Mouse (Mus musculus): Measurements from ENCODE around the gene Iqch. TPM values are rescaled to one million over a fixed set of nuclear protein-coding genes. Genes with fewer than 3 reads are reported as not detected.

The Iqch gene
- polyA plus RNA-seq, 1 experiment from 2014 or later: 0.04 TPM

DNA sequence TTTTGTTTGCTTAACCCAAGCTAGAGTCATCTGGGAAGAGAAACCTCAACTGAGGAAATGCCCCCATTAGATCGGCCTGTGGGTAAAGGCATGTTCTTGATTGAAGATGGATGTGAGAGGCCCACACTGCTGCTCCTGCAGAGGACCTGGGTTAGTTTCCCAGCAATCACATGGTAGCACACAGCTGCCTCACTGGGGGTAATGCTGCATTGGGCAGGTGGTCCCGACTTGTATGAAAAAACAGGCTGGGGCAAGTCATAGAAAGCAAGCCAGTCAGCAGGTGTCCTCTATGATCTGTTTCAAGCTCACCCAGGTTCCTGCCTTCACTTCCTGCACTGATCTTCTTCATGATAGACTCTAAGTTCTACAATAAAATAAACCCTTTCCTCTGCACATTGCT, 98.4 kb downstream of the Iqch start:
- 81% methylated on average over 2 of the region's 2 CpGs for WGBS
- H3K4me1 ChIP-seq: no peaks in the 10 kb centered on the region
- no peak for ATAC-seq (replicated peaks)

DNA sequence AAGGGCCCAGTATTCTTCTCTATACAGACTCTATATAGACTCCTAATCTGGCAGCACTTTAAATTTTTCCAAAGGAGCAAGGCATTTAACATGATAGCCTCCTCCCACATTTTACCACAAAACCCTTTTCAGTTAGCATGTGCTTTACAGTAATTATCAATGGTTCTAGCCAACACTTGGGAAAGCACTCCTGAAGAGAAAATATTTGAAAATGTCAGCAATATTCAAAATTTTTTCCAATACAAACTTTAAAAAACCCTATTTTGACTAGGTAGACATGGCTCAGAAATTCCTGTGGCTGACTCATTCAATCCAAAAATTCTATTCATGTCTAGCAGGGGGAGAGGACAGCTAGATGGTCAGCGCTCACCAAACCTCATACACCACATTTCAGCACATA, 100.8 kb downstream of the Iqch start:
- 100% methylated on average over 1 of the region's 1 CpGs for WGBS
- Histone ChIP-seq H3K36me3 (replicated peaks) (no peaks in the 10 kb centered on the region), H3K27me3 (replicated peaks) (no peaks in the 10 kb centered on the region; the same call in 1 of the 2 replicates), H3K4me2 (no peak overlapping the region), H3K27ac (no peak overlapping the region), H3K9me3 (no peaks in the 10 kb centered on the region), H3K4me1 (no peaks in the 10 kb centered on the region), H3K9ac (no peak overlapping the region), H3K4me3 (no peak overlapping the region)
- no peak for ATAC-seq (replicated peaks)

More for the DNA sequence above, 98.4 kb downstream of the Iqch start:
- no peak overlapping the region for H3K4me3 ChIP-seq
- H3K9me3 ChIP-seq: no peaks in the 10 kb centered on the region
- H3K36me3 ChIP-seq (replicated peaks): no peaks in the 10 kb centered on the region
- no peak overlapping the region for H3K4me2 ChIP-seq
- no peak overlapping the region for H3K27ac ChIP-seq
- H3K9ac ChIP-seq: no peak overlapping the region
- H3K27me3 ChIP-seq (replicated peaks): no peaks in the 10 kb centered on the region; the same call in none of the 2 replicates

DNA sequence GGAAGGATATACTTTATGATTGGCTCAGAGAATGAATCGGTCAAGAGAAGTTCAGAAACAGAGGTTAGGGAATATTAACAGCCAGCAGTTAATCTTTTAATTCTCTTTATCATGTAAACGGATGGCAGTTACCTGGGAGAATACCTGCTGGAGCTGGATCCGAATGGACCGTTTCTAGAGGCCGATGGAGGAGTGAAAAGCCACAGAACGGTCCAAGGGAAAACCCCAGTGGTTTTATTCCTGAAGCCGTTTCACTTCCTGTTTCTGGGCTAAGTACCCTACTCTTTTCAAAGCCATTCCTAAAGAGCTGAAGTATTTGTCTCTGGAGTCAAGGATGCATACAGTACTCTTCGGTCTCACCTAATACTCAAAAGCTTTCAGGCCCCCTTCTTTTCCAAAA, 102.4 kb downstream of the Iqch start:
- no peaks in the 10 kb centered on the region for H3K36me3 ChIP-seq (replicated peaks)
- no peaks in the 10 kb centered on the region for H3K9me3 ChIP-seq
- 81% methylated on average over 8 of the region's 8 CpGs for WGBS
- no peaks in the 10 kb centered on the region for H3K4me1 ChIP-seq
- no peak overlapping the region for H3K27ac ChIP-seq
- H3K4me2 ChIP-seq: no peak overlapping the region
- H3K4me3 ChIP-seq: no peak overlapping the region
- ATAC-seq (replicated peaks): no peak
- H3K9ac ChIP-seq: no peak overlapping the region
- H3K27me3 ChIP-seq (replicated peaks): no peaks in the 10 kb centered on the region; the same call in 1 of the 2 replicates

DNA sequence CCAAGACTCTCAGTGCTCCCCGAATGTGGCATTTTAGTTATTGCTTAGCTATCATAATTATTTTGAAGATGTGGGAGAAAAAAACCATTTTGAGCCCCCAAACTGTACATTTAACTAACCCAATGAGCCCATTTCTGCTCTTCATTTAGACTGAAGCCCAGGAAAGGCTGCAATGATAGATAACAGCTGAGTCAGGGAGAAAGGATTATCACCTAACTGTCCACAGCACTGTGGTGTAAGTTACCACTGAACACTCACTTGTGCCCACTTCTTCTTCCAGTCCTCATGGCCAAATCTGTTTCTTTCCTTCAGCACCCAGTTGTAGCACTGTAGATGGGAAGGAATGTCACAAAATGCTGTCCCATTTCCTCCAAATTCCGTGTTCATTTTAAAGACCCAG, 106.5 kb downstream of the Iqch start:
- no peak for ATAC-seq (replicated peaks)
- 92% methylated on average over 2 of the region's 2 CpGs for WGBS

DNA sequence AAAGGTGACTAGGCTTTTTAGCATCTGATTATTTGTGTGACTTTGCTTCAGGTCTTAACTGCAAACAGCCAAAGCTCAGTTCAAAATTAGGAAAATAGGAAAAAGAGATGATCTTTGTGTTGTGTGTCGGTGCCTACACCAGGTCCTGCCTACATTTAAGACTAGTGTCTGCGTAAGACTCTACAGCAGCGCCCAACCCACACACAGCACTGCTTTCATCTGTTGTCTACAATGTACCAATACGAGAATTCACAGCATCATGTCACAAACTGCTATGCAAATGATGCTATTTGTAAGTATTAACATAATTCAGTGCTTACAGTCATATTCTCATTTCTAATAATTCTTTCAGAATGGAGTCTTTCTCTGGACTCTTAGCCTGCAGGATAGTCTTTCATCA, 108.5 kb downstream of the Iqch start:
- Histone ChIP-seq H3K36me3 (replicated peaks) (no peaks in the 10 kb centered on the region), H3K4me1 (peaks cover 22% of the 10 kb centered on the region), H3K9me3 (no peaks in the 10 kb centered on the region), H3K9ac (no peak overlapping the region), H3K4me3 (no peak overlapping the region), H3K27ac (no peak overlapping the region), H3K27me3 (replicated peaks) (0 out of 2 replicates have a peak, but pooled peaks cover 3% of the 10 kb centered on the region), H3K4me2 (no peak overlapping the region)
- ATAC-seq (replicated peaks): no peak
- 84% methylated on average over 4 of the region's 4 CpGs for WGBS

More for the DNA sequence above, 106.5 kb downstream of the Iqch start:
- H3K4me1 ChIP-seq: peaks cover 4% of the 10 kb centered on the region
- H3K4me2 ChIP-seq: no peak overlapping the region
- no peaks in the 10 kb centered on the region for H3K36me3 ChIP-seq (replicated peaks)
- no peaks in the 10 kb centered on the region for H3K9me3 ChIP-seq
- no peak overlapping the region for H3K4me3 ChIP-seq
- no peak overlapping the region for H3K9ac ChIP-seq
- no peak overlapping the region for H3K27ac ChIP-seq
- no peaks in the 10 kb centered on the region; the same call in 1 of the 2 replicates for H3K27me3 ChIP-seq (replicated peaks)

DNA sequence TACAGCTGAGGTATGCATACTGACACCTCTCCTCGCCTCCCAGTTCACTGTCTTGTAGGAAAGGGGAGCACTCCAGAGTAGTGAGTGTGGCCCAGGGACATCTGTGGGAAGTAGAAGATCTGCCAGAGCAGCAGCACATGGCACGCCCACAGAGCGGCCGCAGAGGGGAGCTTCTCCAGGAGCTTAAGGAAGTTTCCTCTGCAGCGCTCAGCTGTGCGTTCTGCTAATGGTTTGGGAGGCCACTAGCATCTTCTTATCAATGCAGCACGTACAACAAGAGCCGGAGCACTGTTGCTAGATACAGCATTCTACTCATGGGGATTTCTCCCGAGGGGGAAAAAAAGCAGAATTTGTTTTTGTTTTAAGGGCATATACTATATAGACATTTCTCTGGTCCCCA, 110.0 kb downstream of the Iqch start:
- no peak for ATAC-seq (replicated peaks)
- no peak overlapping the region for H3K27ac ChIP-seq
- WGBS: 29% methylated on average over 9 of the region's 9 CpGs
- H3K4me1 ChIP-seq: peaks cover 22% of the 10 kb centered on the region
- H3K4me3 ChIP-seq: no peak overlapping the region
- no peaks in the 10 kb centered on the region for H3K36me3 ChIP-seq (replicated peaks)
- H3K27me3 ChIP-seq (replicated peaks): 0 out of 2 replicates have a peak, but pooled peaks cover 3% of the 10 kb centered on the region
- H3K9me3 ChIP-seq: no peaks in the 10 kb centered on the region
- no peak overlapping the region for H3K9ac ChIP-seq
- no peak overlapping the region for H3K4me2 ChIP-seq

DNA sequence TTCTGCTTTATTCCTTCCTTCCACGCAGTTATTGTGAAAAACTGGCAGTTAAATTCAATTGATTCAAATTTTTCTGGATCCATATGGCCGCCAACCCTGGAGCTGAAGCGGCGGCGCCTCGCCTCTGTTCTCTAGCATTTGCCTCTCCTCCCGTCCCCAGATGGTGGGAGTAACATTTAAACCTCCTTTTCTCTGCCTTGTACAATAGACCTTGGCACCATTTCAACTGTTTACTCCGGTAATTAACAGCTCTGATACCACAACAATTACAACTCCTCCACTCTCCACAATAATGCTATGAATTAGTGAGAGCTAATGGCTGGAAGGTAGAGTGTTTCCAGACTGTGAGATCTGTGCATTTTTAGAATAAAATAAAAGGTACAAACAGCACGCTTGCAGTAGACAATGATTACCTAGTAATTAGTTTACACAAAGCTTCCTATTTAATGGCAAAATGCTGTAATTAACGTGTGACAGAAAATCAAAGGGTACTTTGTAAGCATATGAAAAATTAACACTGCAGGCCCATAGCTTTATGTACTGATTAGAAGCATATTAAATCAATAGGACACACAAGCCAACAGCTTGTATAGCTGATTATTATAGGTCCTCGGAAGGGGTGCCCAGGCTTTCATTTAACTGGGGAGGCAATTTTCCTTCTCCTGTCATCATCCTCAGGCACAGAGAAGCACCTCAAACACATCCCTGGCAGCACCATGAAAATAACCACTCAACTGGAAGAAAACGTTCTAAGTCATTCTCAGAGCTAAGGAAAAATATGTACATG, 111.6 kb downstream of the Iqch start:
- Histone ChIP-seq H3K27me3 (replicated peaks) (0 out of 2 replicates have a peak, but pooled peaks cover 3% of the 10 kb centered on the region), H3K4me3 (no peak overlapping the region), H3K9ac (no peak overlapping the region), H3K9me3 (no peaks in the 10 kb centered on the region), H3K36me3 (replicated peaks) (no peaks in the 10 kb centered on the region), H3K27ac (peak overlapping the region; percentile 13; the same call in 1 of the 2 replicates), H3K4me1 (peaks cover 22% of the 10 kb centered on the region), H3K4me2 (0 out of 2 replicates have a peak overlapping the region, but pooled peaks have one; percentile 4)
- ATAC-seq (replicated peaks): no peak
- 32% methylated on average over 12 of the region's 12 CpGs for WGBS

DNA sequence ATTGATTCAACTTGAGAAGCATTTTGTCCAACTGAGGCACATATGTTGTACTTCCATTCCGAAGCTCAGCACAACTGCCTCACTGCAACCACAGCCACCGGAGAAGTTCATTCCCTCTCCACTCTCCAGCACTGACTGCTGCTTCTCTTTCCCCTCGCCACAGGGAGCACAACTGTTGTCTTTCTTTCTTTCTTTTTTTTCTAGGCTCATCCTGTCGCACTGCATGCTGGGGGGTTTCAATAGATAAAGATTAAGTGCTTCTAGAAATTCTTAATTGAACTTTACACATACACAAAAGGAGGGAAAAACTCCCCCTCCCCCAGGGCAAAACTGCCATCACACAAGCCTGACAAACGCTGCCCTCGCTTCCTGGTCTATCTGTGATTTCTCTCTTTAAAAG, 113.1 kb downstream of the Iqch start:
- no peak overlapping the region for H3K9ac ChIP-seq
- H3K9me3 ChIP-seq: no peaks in the 10 kb centered on the region
- H3K27me3 ChIP-seq (replicated peaks): 0 out of 2 replicates have a peak, but pooled peaks cover 3% of the 10 kb centered on the region
- 39% methylated on average over 6 of the region's 6 CpGs for WGBS
- H3K4me2 ChIP-seq: no peak overlapping the region
- H3K27ac ChIP-seq: no peak overlapping the region
- H3K4me3 ChIP-seq: no peak overlapping the region
- no peaks in the 10 kb centered on the region for H3K36me3 ChIP-seq (replicated peaks)
- H3K4me1 ChIP-seq: peaks cover 22% of the 10 kb centered on the region
- ATAC-seq (replicated peaks): no peak

DNA sequence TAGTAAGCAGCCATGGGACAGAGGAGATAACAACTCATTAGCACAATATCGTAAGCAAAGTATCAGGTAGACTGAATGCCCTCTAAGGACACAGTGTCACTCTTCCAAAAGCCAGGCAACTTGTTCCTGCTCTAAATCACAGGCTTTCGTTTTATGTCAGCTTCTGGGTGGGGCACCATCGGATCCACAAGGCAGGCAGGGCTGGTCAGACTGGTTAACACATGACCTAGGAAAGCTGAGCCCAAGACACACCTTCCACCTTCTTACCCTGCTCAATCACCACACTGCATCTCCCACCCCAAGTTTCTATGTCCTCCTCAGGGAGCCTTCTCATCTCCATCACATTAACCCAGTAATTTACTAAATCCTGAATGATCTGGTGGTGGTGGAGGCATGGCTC, 136.7 kb downstream of the Iqch start:
- 90% methylated on average over 3 of the region's 3 CpGs for WGBS
- Histone ChIP-seq H3K9ac (no peak overlapping the region), H3K4me3 (no peak overlapping the region), H3K4me2 (no peak overlapping the region), H3K9me3 (no peaks in the 10 kb centered on the region), H3K36me3 (replicated peaks) (no peaks in the 10 kb centered on the region), H3K27me3 (replicated peaks) (no peaks in the 10 kb centered on the region), H3K27ac (no peak overlapping the region), H3K4me1 (no peaks in the 10 kb centered on the region)
- no peak for ATAC-seq (replicated peaks)

DNA sequence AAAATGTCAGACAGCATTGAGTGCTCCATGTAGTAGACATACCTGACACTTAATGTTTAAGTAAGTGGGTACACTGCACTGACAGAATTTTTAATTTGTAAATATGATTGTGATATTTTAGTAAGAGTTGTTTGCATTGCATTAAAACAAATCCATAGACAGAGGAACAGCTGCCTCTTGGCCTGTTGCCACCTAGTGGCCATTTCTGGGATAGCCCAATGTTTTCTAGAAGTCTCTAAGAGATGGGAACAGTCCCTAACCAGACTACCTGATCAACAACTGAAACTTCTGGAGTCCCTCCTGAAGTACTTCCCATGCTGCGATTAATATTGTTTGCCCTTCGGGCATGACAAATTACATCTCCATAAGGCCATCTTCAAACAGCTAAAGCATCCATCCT, 140.0 kb downstream of the Iqch start:
- no peaks in the 10 kb centered on the region for H3K36me3 ChIP-seq (replicated peaks)
- 70% methylated on average over 2 of the region's 2 CpGs for WGBS
- no peak overlapping the region for H3K4me2 ChIP-seq
- no peak overlapping the region for H3K27ac ChIP-seq
- no peak overlapping the region for H3K4me3 ChIP-seq
- ATAC-seq (replicated peaks): no peak
- no peaks in the 10 kb centered on the region for H3K4me1 ChIP-seq
- no peak overlapping the region for H3K9ac ChIP-seq
- H3K27me3 ChIP-seq (replicated peaks): no peaks in the 10 kb centered on the region
- H3K9me3 ChIP-seq: no peaks in the 10 kb centered on the region

DNA sequence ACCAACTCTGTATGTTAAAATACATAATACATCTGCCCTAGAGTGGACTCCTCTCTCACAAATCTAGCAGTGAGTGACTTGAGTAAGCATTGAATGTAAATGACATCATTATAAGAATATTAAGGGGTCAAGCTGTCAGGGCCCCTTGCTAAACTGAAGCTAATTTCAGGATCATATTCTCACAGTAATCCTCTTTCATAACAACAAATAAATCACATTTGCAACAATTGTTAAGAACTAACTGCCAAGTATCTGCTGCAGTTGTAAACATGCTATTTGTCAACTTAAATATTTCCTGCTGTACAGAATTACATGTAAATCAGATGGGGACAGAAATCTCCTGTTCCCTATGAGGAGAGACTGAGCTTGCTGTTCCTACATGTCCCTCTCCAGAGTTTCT, 145.9 kb downstream of the Iqch start:
- ATAC-seq (replicated peaks): no peak
- no peaks in the 10 kb centered on the region for H3K36me3 ChIP-seq (replicated peaks)
- H3K27ac ChIP-seq: no peak overlapping the region
- H3K4me1 ChIP-seq: no peaks in the 10 kb centered on the region
- H3K27me3 ChIP-seq (replicated peaks): no peaks in the 10 kb centered on the region
- H3K4me2 ChIP-seq: no peak overlapping the region
- H3K9me3 ChIP-seq: no peaks in the 10 kb centered on the region
- no peak overlapping the region for H3K9ac ChIP-seq
- H3K4me3 ChIP-seq: no peak overlapping the region

DNA sequence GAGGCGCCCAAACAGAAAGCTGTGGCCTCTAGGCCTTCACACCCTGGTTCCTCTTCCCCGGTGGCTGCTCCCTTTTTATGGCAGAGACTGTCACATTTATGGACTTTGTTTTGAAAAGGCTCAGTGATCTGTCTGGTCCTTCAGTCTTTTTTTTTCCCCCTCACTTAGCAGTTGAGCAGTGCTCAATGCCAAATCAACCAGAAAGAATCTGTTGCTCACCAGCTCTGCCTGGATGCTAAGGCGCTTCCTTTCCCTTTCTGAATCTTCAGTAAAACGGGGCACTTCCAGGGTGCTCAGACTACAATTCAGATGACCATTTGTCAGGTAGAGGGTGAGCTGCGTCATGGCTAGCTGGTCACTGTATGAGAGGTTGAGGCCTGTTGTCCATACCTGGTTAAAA, 148.0 kb downstream of the Iqch start:
- H3K9ac ChIP-seq: no peak overlapping the region
- H3K4me3 ChIP-seq: no peak overlapping the region
- no peak overlapping the region for H3K27ac ChIP-seq
- WGBS: 82% methylated on average over 5 of the region's 5 CpGs
- H3K4me1 ChIP-seq: peaks cover 6% of the 10 kb centered on the region; the same call in 1 of the 2 replicates
- no peaks in the 10 kb centered on the region for H3K9me3 ChIP-seq
- H3K4me2 ChIP-seq: no peak overlapping the region
- no peaks in the 10 kb centered on the region for H3K36me3 ChIP-seq (replicated peaks)
- no peak for ATAC-seq (replicated peaks)
- no peaks in the 10 kb centered on the region for H3K27me3 ChIP-seq (replicated peaks)

DNA sequence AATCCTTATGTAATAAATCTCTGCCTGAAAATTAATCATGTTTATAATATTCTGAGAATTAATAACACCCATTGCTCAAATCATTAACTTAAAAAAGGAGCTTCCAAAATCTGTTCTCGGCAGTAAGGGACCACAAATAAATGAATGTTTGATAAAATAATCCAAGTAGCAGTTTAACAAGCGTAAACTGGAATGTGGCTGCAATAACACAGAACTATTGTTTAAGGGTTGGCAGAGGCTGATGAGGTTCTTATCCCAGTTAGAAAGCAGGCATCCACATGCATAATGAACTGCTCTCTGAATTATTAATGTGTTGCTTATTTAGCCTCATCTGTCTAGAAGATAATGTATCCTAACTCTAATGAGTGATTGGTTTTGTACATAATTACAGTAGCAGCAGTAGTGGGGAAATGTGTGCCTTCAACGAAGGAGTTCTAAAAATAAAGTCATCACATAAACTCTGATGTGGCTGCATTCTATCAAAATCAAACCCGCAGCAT, 151.7 kb downstream of the Iqch start:
- 42% methylated on average over 4 of the region's 4 CpGs for WGBS
- H3K4me2 ChIP-seq: no peak overlapping the region
- no peaks in the 10 kb centered on the region for H3K27me3 ChIP-seq (replicated peaks)
- H3K9ac ChIP-seq: no peak overlapping the region
- H3K4me3 ChIP-seq: no peak overlapping the region
- no peaks in the 10 kb centered on the region for H3K9me3 ChIP-seq
- H3K27ac ChIP-seq: no peak overlapping the region
- no peak for ATAC-seq (replicated peaks)
- H3K36me3 ChIP-seq (replicated peaks): no peaks in the 10 kb centered on the region
- peaks cover 6% of the 10 kb centered on the region; the same call in 1 of the 2 replicates for H3K4me1 ChIP-seq

All from midbrain, embryonic 15.5 days (tissue).